Mouse (Mus musculus) lung, adult 2 months (tissue): ENCODE measurements around the gene Mrc1.

ENCODE experiments used
- CTCF ChIP-seq: fragments of 200-500 bp; IDR thresholded peaks from 2 replicates; pipeline ENCODE4 v1.5.1; 2011; ENCODE audit warnings: mild to moderate bottlenecking, low read length, control low read depth; ENCODE audit not compliant: insufficient read depth
- POLR2A ChIP-seq: fragments of 200-500 bp; IDR thresholded peaks from 2 replicates; pipeline ENCODE4 v1.6.1; 2011; ENCODE audit warnings: low read depth, mild to moderate bottlenecking, control low read depth, low read length, borderline replicate concordance; ENCODE audit errors: extremely low read depth

DNA sequence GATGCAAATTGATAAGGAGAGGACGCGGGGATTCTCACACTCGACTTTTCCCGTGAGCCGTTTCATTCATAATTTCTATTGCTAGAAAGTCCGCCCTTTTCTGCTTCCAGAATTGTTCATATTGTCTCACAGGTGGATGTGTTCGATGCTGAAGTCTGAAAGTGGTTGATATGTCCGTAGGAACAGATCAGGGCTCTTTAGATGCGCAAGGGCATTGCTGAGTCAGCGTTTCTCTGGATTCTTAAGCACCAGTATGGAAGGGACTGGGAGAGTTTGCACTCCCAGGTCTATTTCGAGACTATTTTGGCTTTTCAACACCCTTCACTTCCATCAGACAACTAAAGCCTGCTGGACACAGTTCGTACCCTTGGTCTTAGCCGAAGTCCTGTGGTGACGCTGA is 787 bp downstream of the Mrc1 start:
- TF ChIP-seq CTCF, result no peak
- no peak for TF ChIP-seq POLR2A
